Mouse (Mus musculus) monocyte, adult 5-6 weeks (primary cell): ENCODE measurements around the gene Fkbp8. TPM values are rescaled to one million over a fixed set of nuclear protein-coding genes. Genes with fewer than 3 reads are reported as not detected.
"Not testable (repeated sequence)": the region's sequence is repeated elsewhere in the genome, so short reads cannot be mapped to it uniquely, and the experiment has no call there.

ENCODE experiments used
- ATAC-seq: fragments of 153-309, 156-312 bp; replicated peaks from 2 replicates; pipeline ENCODE4 v1.8.0; 2017; ENCODE audit warnings: mild to moderate bottlenecking; ENCODE audit not compliant: low TSS enrichment, insufficient number of reproducible peaks, severe bottlenecking, poor library complexity, low FRiP score
- total RNA-seq: library from RNA; stranded (forward); fragments of 200-1000, 200-491, 200-594 nt; gene quantifications from 3 replicates; pipeline ENCODE4 v1.2.3, GENCODE M21; 2017

The Fkbp8 gene
- total RNA-seq, 1 experiment from 2014 or later = 174 TPM

DNA sequence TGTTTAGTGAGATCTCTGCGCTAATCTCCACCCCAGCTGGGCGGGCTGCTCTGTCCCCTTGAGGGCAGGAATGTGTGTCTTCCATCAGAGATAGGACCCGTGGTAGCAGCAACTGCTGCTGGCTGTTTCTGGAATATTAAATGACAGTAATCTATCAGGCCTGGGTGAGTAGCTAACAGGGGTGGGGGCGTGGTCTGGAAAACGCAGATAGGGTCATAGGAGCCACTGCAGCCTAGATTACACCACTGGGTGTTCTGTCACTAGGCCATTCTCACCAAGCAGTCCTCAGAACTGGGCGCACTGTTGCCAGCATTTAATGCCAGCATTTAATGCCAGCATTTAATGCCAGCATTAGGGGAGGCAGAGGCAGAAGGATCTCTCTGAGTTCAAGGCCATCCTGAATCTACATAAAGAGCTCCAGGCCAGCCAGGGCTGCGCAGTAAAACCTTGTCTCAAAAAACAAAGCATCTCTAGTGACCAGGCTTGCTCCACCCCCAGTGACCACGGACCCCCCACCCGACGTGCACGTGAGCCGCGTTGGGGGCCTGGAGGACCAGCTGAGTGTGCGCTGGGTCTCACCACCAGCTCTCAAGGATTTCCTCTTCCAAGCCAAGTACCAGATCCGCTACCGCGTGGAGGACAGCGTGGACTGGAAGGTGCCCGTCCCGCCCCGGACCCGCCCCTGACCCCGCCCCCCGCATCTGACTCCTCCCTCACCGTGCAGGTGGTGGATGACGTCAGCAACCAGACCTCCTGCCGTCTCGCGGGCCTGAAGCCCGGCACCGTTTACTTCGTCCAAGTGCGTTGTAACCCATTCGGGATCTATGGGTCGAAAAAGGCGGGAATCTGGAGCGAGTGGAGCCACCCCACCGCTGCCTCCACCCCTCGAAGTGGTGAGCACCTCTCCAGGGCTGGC, 26.9 kb upstream of the Fkbp8 start:
- no peak for ATAC-seq

DNA sequence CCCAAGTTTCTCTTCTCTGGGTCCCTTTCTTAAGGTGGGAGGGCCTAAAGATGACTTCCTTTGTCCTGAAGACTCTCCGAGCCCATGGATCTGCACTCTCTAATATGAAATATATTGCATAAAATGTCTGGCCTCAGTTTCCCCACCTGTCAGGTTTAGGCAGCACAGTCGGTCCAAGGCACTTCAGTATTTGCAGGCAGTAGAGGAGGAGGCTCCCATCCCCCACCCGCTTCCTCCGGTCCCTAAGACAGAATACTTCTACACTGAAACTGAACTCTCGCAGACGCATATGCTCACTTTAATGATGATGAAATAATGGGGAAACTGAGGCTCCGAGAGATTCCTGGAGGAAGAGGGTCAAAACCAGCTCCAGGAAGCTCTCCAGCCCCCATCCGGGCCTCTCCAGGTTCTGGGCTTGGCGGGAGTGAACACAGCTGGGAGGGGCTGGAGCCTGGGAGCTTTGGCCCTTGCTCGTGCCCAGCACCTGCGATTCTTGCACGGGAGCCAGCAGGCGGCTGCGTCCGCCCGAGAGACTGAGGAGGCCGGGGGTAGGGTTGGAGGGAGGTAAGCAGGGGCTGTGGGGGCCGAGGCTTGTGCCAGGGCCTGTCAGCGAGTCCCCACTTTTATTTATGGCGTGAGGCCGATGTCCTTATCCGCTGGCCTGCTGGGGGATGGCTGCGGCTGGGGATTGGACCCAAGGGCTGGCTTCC, 25.5 kb upstream of the Fkbp8 start:
- no peak for ATAC-seq

DNA sequence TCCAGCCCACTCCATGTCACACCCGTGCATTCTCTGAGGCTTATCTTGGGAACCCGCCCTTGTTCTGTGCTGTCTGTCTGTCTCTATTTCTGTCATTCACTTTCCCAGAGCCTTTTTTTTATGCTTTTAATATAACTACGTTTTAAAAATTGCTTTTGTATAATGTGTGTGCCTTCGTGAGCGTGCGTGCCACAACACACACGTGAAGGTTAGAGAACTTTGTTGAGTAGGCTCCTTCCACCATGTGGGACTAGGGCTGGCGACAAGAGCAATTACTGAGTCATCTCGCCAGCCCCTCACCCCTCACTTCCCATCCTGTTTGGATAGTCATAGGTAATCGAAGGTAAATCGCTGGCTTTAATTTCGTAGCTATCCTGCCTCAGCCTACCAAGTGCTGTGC, 25.0 kb upstream of the Fkbp8 start:
- ATAC-seq = no peak

DNA sequence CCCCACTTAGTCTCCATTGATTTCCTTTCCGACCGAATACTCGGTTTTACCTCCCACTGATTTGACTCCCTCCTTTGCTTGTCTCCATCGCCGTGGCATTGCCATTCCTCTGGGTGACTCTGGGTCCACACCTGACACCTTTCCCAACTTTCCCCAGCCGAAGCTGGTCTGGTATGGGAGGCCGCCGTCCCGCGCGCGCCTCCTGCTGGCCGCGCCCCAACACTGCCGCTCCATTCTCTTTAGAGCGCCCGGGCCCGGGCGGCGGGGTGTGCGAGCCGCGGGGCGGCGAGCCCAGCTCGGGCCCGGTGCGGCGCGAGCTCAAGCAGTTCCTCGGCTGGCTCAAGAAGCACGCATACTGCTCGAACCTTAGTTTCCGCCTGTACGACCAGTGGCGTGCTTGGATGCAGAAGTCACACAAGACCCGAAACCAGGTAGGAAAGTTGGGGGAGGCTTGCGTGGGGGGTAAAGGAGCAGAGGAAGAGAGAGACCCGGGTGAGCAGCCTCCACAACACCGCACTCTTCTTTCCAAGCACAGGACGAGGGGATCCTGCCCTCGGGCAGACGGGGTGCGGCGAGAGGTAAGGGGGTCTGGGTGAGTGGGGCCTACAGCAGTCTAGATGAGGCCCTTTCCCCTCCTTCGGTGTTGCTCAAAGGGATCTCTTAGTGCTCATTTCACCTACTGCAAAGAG, 24.3 kb upstream of the Fkbp8 start:
- ATAC-seq = no peak

DNA sequence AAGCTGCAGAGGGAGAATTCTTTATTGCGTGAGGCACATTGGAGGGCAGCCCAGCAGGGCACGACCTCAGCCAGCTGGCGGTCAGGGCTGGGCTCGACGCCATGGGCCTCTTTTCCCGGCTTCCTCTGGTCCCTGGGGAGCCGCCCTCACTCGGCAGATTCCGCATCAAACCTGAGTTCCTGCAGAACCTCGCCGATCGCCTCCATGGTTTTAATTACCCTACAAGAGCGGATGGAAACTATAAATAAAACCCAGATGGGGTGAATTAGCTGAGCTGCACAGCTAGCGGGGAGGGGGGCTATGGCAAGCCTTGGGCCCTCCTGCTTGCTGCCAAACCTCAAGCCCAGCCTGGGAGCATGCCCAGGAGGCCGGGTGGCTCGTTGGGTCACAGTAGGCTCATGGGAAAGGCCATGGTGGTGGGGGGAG, 23.2 kb upstream of the Fkbp8 start:
- ATAC-seq = no peak

DNA sequence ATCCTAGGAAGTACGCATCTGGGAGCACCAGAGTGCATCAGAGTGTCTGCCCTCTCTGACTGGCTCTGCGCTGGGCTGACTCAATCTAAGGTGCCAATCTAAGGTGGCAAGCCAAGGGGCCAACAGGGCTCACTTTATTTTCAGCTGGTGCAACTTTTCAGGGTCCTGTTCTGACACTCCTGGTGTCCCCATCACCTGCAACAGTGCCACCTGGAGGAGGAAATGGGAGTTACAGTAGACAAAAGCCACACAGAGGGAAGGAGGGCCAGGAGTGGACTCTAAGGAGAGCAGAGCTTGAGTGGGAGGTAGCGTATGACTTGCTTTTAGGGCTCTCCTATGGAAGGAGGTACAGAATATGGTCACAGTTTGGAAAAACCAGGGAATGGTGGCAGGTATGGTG, 22.7 kb upstream of the Fkbp8 start:
- ATAC-seq = peak; percentile 40

DNA sequence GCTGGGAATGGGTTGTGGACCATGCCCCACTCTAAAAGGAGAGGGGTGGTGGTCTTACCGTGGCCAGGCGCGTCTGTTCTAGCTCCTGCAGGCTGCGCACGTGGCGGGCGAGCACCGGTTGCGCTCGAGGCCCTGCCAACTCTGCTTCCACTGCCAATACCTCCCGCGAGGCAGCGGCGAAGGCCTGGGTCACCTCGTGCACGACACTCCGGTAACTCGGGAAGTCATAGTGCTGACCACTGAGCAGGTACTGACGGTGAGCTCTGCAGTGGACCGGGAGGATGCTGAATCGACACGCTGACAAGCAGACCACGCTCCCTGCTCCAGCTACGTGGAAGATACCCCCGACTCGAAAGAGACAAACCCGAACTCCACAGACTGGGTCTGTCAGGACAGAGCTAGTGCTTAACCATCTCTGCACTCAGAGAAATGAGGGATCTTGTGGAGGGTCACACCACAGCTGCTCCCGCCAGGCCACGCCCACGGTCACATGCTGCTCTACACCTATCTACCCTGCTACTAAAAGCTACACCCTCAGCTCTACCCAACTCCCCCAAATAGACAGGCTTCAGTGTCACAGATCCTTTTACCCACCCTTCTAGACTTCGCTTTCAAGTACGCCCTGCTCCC, 21.7 kb upstream of the Fkbp8 start:
- ATAC-seq = no peak

DNA sequence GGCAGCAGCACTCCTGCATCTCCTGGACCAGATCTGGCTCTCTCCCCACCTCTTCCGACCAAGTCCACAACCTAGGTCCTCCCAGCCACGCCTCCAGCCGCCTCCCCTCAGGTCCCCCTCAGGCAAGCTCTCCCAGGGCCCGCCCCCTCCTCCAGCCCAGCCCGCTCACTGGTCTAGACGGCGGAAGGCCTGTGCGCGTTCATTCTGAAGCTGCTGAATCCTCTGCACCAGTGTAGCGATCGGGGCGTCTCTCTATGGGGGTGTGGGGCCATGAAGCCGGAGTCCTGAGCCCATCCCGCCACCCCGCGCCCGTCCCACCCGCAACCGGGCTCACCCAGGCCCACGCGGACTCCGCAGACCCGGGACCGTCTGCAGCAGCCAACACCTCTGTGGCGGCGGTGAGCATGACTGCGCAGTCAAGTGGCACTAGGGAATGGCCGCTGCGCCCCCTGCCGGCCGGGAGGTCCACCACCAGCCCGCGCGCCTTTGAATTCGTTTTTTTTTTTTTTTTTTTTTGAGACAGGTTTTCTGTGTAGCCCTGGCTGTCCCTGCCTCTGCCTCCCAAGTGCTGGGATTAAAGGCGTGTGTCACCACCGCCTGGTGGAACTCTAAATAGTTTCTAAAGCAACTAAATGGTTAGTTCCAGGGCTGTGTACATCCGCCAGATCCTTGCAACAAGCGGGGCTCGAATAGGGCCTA, 21.0 kb upstream of the Fkbp8 start, which contains the start of gene Rex1bd:
Rex1bd (minus strand) TSS at position 425 of the 699 bp plus-strand sequence.
- ATAC-seq = peak; percentile 38

DNA sequence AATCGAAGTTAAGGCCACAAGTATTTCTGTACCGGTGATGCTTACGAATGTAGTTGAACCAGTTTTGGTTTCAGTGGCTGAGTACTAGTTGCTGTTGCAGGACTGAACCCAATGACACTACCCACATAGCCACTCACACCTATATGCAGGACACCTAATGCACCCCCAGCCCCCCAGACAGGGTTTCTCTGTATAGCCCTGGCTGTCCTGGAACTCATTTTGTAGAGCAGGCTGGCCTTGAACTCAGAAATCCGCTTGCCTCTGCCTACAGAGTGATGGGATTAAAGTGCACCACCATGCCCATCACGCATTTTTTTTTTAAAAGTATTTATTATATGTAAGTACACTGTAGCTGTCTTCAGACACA, 20.5 kb upstream of the Fkbp8 start:
- ATAC-seq = no peak

DNA sequence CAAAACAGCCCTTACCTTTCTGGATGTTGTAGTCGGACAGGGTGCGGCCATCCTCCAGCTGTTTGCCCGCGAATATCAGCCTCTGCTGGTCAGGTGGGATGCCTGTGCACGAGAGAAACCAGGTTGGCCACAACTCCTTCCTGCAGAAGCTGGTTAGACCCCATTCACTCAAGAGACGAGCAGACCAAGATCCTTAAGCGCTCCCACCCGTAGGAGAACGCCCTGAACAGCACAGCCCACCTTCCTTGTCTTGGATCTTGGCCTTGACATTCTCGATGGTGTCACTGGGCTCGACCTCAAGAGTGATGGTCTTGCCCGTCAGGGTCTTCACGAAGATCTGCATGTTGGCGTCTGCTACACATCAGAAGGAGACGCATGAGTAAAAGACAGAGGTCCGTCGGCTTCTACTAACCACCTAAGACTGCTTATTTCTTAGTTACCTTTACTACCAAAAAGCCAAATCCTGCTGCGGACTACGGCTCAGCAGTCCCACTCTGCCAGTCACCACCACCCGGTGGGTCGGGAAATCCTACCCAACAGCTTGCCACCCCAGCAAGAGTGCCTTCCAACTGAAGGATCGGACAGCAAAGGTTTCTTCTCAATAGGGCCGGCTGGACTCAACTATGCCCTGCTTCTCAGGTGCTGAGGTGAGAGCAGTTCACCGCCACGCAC, 18.1 kb upstream of the Fkbp8 start:
- no peak for ATAC-seq

DNA sequence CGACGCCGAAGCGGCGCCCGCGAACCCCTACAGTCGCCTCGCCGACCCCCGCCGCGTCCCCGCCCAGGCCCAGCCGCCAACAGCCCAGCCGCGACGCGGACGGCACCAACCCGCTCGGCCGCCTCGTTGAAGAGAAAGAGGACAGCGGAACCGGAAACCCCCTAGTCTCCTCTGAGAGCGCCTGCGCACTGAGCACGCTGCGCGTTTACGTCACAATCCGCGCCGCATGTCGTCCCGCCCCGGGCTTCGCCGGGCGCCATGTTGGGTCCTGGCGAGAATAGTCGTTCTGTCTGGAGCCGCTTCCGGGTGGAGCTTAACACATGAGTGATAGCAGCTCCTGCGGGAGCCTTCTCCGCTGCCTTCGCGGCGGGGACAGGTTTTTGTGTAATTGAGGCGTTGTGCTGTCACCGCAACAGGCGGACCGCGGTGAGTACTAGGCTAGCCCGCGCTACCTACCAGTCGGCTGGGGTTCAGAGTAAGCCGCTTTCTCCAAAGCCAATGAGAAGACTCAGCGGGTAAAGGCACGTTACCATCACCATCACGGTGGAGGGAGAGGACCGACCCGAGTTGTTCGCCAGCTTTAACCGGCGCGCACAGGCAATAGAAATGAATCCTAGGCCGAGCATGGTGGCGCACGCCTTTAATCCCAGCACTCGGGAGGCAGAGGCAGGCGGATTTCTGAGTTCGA, 17.2 kb upstream of the Fkbp8 start, which contains the start of gene Uba52:
Uba52 (minus strand) TSS at position 574 of the 688 bp plus-strand sequence.
- peak; percentile 75 for ATAC-seq

DNA sequence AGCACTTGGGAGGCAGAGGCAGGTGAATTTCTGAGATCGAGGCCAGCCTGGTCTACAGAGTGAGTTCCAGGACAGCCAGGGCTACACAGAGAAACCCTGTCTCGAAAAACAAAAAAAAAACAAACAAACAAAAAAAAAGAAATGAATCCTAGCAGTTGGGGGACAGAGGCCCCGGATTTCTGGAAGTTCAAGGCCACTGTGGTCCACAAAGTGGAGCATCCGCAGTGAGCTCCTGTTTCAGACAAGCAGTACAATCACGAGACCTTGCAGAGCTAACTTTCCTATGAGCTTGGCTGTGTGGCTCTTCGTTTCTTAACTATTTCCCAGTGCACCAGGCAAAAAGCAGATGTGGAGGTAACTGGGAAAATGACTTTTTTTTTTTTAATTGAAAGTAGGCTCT, 16.4 kb upstream of the Fkbp8 start:
- not testable (repeated sequence) for ATAC-seq

DNA sequence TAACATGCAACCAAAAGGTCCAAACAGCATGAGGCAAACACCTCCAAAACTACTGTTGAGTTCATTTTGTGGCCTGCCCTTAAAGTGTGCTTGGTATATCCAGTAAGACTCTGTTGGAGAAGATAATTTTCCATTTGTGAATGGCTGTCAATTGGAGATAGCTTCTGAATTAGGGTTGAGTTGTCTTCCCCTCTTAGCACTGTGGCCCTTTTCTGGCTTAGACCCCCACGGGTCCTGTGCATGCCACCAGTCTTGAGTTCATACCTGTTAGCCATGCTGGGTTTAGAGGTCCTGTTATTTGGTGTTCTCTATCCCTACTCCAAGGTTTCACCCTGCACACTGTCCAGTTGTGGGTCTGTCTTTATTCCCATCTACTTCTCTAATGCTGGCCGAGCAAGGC, 15.8 kb upstream of the Fkbp8 start:
- ATAC-seq = no peak

DNA sequence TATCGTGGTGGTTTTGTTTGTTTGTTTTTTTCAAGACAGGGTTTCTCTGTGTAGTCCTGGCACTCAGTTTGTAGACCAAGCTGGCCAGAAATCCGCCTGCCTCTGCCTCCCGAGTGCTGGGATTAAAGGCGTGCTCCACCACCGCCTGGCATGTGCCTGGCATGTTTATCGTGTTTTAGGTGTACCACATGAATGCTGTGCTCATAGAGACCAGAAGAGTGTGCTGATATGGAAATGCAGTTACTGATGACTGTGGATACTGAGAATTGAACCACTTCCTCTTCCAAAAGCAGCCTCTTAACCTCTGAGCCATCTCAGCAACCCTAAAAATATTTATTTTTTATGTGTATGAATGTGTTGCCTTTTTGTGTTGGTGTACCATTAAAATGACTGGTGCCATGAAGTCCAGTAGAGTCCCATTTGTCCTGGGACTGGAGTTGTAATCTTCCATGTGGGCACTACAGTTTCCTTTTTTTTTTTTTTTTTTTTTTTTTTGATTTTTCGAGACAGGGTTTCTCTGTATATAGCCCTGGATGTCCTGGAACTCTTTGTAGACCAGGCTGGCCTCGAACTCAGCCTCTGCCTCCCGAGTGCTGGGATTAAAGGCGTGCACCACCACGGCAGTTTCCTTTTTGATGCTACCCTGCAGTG, 15.1 kb upstream of the Fkbp8 start:
- ATAC-seq = no peak

DNA sequence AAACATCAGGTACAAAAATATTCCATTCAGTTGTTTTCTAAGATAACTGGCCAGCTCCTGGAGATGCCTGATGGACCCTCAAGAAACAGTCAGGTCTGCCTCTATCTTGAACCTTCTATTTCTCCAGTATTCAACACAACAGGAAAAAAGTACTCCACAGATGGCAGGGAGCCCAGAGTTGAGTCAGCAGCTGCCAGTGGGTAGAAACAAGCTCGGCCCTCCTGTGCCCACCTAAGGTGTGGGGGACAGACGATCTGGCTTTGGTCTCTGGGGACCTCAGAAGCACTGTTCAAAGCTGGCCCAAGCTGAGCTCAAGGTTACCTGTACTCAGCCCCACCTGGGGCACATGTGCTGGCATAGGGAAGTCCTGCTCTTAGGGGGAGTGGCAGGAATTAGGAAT, 14.1 kb upstream of the Fkbp8 start:
- no peak for ATAC-seq

DNA sequence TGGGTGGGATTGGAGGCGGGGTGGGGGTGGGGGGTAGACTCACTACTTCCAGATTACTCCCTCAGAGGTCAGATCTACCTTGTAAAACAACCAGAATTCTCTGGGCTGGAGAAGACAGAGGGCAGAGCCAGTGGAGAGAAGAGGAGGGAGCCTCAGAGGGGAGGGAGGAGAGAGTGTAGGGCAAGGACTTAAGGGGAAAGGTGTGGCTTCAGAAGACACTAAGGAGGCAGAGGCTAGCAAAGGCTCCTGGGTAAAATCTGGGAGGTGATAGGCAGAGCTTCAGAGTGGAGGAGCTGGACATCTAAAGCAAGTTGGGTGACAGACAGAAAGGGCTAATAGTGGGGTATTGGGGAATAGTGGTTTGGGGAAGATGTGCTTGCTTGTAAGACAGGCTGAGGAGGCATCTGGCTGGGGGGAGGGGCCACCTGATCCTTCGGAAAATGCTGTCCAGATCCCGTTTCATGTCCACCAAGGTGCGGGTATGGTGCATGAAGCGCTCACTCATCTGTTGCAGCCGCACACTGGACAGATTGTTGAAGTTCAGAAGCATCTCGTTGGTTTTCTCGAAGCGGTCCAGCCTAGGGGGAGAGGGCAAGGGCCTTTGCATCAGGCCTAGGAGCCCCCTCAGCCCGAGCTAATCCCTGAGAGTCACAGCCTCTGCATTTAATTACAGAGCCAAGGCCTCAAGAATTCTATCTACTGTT, 9.4 kb upstream of the Fkbp8 start:
- ATAC-seq = no peak
